Mouse (Mus musculus) cerebellum, adult 9-11 months (tissue): Measurements from ENCODE around the gene Vmn1r201.

Experiments
- DNase-seq: peaks from one replicate; pipeline ENCODE4 v3.0.0; 2022

Gene Vmn1r201

DNA sequence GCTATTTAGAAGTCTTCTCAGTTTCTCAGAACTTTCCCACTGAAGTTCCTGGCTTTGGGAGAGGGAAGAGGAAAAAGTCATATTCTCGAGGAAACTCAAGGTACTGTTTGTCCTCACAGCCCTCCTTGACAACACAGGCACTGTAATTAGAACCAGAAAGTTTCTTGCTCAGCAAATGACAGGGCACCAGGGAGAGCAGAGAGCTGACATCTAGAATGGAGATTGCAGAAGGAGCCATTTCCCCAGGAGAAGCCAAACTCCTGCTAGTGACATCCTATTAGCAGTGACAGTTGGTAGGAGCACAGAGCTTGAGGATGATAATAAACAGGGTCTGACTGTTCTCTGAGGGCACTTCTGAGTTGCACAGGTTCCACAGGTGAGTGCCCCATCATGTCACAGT lies at the start of gene Vmn1r201:
Vmn1r201 (plus strand) TSS at position 301 of the 400 bp plus-strand sequence.
- no peak for DNase-seq

DNA sequence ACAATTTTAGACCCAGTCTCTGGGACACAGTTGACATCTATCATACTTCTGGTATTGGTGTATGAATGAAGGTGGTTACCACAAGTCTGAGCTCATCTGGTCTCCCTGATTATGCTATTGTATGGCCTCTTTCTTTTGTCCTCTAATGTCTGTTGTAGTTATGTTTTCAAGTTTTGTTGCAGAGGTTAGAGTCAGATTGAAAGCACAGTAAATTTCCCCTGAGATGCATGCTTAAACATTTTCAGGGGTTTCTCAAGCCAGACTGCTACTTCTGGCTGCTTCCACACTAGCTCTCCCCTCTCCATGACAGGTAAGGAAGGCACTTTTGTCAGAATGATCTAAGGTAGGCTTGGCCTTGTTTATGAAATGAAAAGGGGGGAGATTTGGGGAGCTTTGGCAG lies 16.6 kb upstream of the Vmn1r201 start:
- no peak for DNase-seq

DNA sequence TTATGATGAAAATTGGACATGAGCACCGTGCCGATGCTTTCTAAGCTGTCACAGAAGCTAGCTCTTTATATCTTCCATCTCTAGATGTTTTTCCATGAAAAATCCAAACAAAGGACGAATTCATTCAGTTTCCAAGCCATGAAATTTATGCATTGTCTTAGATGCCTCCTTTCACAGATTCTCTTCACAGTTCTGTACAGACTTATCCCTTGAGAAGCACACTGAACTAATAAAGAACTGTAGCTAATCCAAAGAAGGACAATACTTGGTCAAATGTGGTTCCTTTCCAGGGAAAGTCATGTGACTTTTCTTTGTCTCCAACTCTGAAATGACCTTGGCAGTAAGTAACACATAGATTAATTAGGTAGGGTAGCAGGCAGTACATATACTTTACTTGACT lies 30.7 kb downstream of the Vmn1r201 start:
- no peak for DNase-seq

DNA sequence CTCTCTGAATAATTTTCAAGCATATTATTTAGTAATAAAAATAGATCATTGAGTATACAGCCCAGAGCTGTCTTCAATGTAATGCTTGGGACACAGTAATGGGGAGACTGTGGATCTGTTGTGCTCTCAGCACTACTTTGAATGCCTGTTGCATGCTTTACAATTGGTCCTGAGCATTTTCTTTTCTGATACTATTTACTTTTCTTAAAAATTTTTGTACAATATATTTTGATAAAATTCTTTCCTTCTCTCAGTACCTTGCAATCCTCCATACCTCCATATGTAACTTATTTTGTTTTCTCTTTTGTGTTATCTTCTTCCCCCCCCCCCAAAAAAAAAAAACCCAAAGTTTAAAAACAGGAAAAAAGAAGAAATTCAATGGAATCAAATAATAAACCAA lies 33.6 kb downstream of the Vmn1r201 start, which contains the start of gene Vmn1r202:
Vmn1r202 (minus strand) TSS at position 101 of the 400 bp plus-strand sequence.
- DNase-seq, result no peak

DNA sequence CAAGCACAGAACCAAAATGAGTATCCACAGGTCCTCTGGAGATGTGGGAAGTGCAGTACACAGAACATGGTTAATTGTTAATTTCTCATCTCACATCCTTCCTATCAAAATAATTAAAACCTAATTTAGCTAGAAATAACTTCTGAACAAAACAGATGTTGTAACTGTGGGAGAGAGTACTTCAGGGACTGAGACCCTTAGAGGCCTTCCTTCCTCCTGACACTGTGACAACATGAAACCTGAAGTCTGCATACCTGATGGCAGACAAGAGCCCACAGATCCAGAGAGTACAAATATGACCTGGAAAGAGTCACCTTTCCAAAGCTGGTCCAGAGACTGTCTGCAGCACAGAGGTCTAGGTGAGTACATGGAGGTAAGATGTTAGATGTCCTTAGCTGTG lies 46.1 kb downstream of the Vmn1r201 start, which contains the start of gene Vmn1r203:
Vmn1r203 (plus strand) TSS at position 301 of the 400 bp plus-strand sequence.
- no peak for DNase-seq
